ENCODE assay signal across 8 mouse cellular contexts in the genomic region with DNA sequence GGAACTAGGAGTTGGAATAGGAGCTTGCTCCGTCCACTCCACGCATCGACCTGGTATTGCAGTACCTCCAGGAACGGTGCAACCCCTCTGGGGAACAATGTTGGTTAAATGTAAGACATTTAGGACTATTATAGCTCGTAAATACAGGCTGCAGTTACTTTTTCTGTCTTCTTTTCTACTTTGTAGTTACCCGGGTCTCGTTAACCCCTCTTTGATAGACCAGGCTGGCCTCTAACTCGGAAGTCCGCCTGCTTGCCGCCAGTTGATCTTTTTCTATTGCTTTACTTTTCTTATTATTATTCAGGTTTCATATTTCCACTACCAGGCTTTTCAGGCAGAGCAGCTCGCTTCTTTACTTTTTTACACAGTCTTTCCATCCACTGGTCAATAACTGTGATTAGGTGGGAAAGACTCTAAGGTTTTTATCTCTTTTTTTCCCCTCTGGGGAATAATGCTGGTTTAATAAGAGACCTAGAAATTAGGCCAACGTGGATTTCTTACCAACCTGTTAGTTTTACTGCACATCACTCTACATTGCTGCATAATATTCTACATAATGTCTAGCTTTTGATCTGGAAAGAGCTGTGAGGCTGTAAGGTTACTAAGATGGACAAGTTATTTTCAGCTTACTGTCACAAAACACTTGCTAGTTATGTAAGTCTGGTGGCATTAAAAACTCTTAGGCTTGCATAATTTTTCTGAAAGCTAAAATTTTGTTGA. TPM values are rescaled to one million over a fixed set of nuclear protein-coding genes. Genes with fewer than 3 reads are reported as not detected.
DNase-seq lines count a peak whose midpoint lies in the region; ATAC-seq and TF ChIP-seq lines count a peak whose summit lies in the region.

No protein-coding gene starts in this region.

- H3K4me2 ChIP-seq in forebrain, embryonic 12.5 days = peak overlapping the region; percentile 60
- peak overlapping the region; percentile 52 for H3K4me2 ChIP-seq in limb, embryonic 14.5 days (replicated peaks; ENCODE audit: low read depth, low read length, severe bottlenecking)

- TF ChIP-seq CTCF in lung, adult 2 months (IDR thresholded peaks at IDR 0.05; ENCODE audit: insufficient read depth, low read length) = no peak

- H3K27ac ChIP-seq in forebrain, embryonic 12.5 days = peak overlapping the region; percentile 94
- H3K27ac ChIP-seq in limb, embryonic 14.5 days (replicated peaks; ENCODE audit: low read depth, low read length) = peak overlapping the region; percentile 98; the same call in 1 of the 2 replicates

- 5% methylated on average over 12 of the region's 12 CpGs for WGBS in lung, adult 2 months
- under 1% methylated on average over 12 of the region's 12 CpGs for WGBS in forebrain, embryonic 12.5 days
- under 1% methylated on average over 12 of the region's 12 CpGs for WGBS in limb, embryonic 14.5 days

- no peaks in the 10 kb centered on the region for H3K4me1 ChIP-seq in lung, adult 2 months (ENCODE audit: control insufficient read depth, insufficient read depth, low read length)
- no peaks in the 10 kb centered on the region for H3K4me1 ChIP-seq in forebrain, embryonic 12.5 days
- no peaks in the 10 kb centered on the region for H3K4me1 ChIP-seq in limb, embryonic 14.5 days (ENCODE audit: control insufficient read depth, insufficient read depth, low read length)

- H3K9me3 ChIP-seq in forebrain, embryonic 12.5 days = no peaks in the 10 kb centered on the region
- no peaks in the 10 kb centered on the region for H3K9me3 ChIP-seq in limb, embryonic 14.5 days (ENCODE audit: control insufficient read depth, low read length)

- DNase-seq in lung, adult 2 months = no peak
- DNase-seq in lung, adult 18-20 months = no peak
- peak; percentile 89 for DNase-seq in ZHBTc4 (ENCODE audit: low read depth, low spot score)
- peak; percentile 93 for DNase-seq in limb, embryonic 14.5 days (ENCODE audit: low spot score)
- peak; percentile 59 for DNase-seq in neural tube, embryonic 10.5 days (ENCODE audit: extremely low spot score, low spot score)
- no peak for DNase-seq in ovary, postnatal 36 days (ENCODE audit: low spot score)
- DNase-seq in left cerebral cortex, adult 8-10 months (ENCODE audit: low spot score in 2 of 2) = no peak

- ATAC-seq in forebrain, embryonic 12.5 days (ENCODE audit: low FRiP score) = peak; percentile 87
- no peak; the same call in 1 of the 2 replicates for ATAC-seq in limb, embryonic 14.5 days (ENCODE audit: low FRiP score, low read depth)

- peak overlapping the region; percentile 17 for H3K4me3 ChIP-seq in lung, adult 2 months (replicated peaks; ENCODE audit: extremely low read depth, low read depth, low read length)
- peak overlapping the region; percentile 45 for H3K4me3 ChIP-seq in forebrain, embryonic 12.5 days (replicated peaks)
- peak overlapping the region; percentile 38 for H3K4me3 ChIP-seq in limb, embryonic 14.5 days (replicated peaks; ENCODE audit: low read length)

- peaks cover 10% of the 10 kb centered on the region; the same call in 1 of the 2 replicates for H3K27me3 ChIP-seq in forebrain, embryonic 12.5 days
- no peaks in the 10 kb centered on the region for H3K27me3 ChIP-seq in limb, embryonic 14.5 days (ENCODE audit: control insufficient read depth, insufficient read depth, low read length)

- H3K9ac ChIP-seq in forebrain, embryonic 12.5 days = no peak overlapping the region
- H3K9ac ChIP-seq in limb, embryonic 14.5 days (ENCODE audit: low read depth, low read length, severe bottlenecking) = no peak overlapping the region

- H3K36me3 ChIP-seq in forebrain, embryonic 12.5 days (replicated peaks) = no peaks in the 10 kb centered on the region
- no peaks in the 10 kb centered on the region for H3K36me3 ChIP-seq in limb, embryonic 14.5 days (ENCODE audit: control insufficient read depth, insufficient read depth, low read length)

- no peak for TF ChIP-seq POLR2A in lung, adult 2 months (IDR thresholded peaks at IDR 0.05; ENCODE audit: borderline replicate concordance, extremely low read depth, low read depth, low read length)
- TF ChIP-seq POLR2A in limb, embryonic 14.5 days (IDR thresholded peaks at IDR 0.05; ENCODE audit: borderline replicate concordance, extremely low read depth, insufficient read depth, insufficient read length) = 0 out of 2 replicates have a peak, but pooled peaks have one; percentile 49

RNA-seq across cellular contexts. Expression of gene Mreg, which starts 32.4 kb away (rescaled TPM):
- 1.3 and 6.2 TPM in 2 replicates for polyA plus RNA-seq in lung, adult 2 months (2012; rRNA removed)
- polyA plus RNA-seq in forebrain, embryonic 12.5 days (2016; fragmentation: Nextera tagmentation; extraction: Ambion mirVana) = 2.0 and 3.0 TPM in 2 replicates
- 1.1 and 1.5 TPM in 2 replicates for polyA plus RNA-seq in limb, embryonic 14.5 days (2012; rRNA removed)
- 3.4 and 4.6 TPM in 2 replicates for polyA plus RNA-seq in limb, embryonic 14.5 days (2014; fragmentation: Nextera tagmentation; extraction: Ambion mirVana)
- total RNA-seq in left cerebral cortex, adult 8-10 months (2022) = 1 to 10 TPM; 4.6 to 6.9 (median 6.0) TPM

RNA-seq across cellular contexts. Expression of gene Pecr, which starts 39.6 kb away (rescaled TPM):
- 3.7 and 4.6 TPM in 2 replicates for polyA plus RNA-seq in lung, adult 2 months (2012; rRNA removed)
- polyA plus RNA-seq in forebrain, embryonic 12.5 days (2016; fragmentation: Nextera tagmentation; extraction: Ambion mirVana) = 15.0 and 15.2 TPM in 2 replicates
- polyA plus RNA-seq in limb, embryonic 14.5 days (2012; rRNA removed) = 20.1 and 20.5 TPM in 2 replicates
- 29.5 and 31.2 TPM in 2 replicates for polyA plus RNA-seq in limb, embryonic 14.5 days (2014; fragmentation: Nextera tagmentation; extraction: Ambion mirVana)
- total RNA-seq in left cerebral cortex, adult 8-10 months (2022) = 1 to 10 TPM; 6.0 to 9.5 (median 6.2) TPM

RNA-seq across cellular contexts. Expression of gene Tmem169, which starts 39.7 kb away (rescaled TPM):
- 0.03 and 0.05 TPM in 2 replicates for polyA plus RNA-seq in lung, adult 2 months (2012; rRNA removed)
- polyA plus RNA-seq in forebrain, embryonic 12.5 days (2016; fragmentation: Nextera tagmentation; extraction: Ambion mirVana) = 20.4 and 21.0 TPM in 2 replicates
- polyA plus RNA-seq in limb, embryonic 14.5 days (2012; rRNA removed) = 3.8 and 4.0 TPM in 2 replicates
- 3.0 and 4.6 TPM in 2 replicates for polyA plus RNA-seq in limb, embryonic 14.5 days (2014; fragmentation: Nextera tagmentation; extraction: Ambion mirVana)
- total RNA-seq in left cerebral cortex, adult 8-10 months (2022) = 10 to 100 TPM; 13.4 to 16.3 (median 14.8) TPM

Comparison
In these comparisons a context has a peak if more than half of its experiments do, and no peak if none do; other contexts are left out.
1. DNase-seq: peak in ZHBTc4 (single experiment), limb, embryonic 14.5 days (single experiment) and neural tube, embryonic 10.5 days (single experiment); none in lung, adult 2 months (single experiment), lung, adult 18-20 months (0 of 2), ovary, postnatal 36 days (single experiment) and left cerebral cortex, adult 8-10 months (0 of 2).
2. Peak in every context shown above with its lines, with median percentiles within 50 percentile points of each other: H3K4me3 ChIP-seq.